Mouse (Mus musculus): ENCODE results near the gene Anapc15-ps. TPM values are rescaled to one million over a fixed set of nuclear protein-coding genes. Genes with fewer than 3 reads are reported as not detected.

Gene Anapc15-ps
- polyA plus RNA-seq, 1 experiment = not detected

- Histone ChIP-seq H3K9me3 (ENCODE audit: control insufficient read depth, low read length) (no peaks in the 10 kb centered on the region; the same call in 1 of the 2 replicates), H3K4me1 (ENCODE audit: control insufficient read depth) (peaks cover 4% of the 10 kb centered on the region; the same call in 1 of the 2 replicates)
- TF ChIP-seq TAL1 (IDR thresholded peaks at IDR 0.05; ENCODE audit: low read length) = no peak
- no peak for TF ChIP-seq GATA1 (IDR thresholded peaks at IDR 0.05; ENCODE audit: low read length)
Measured at GRCm38 (mm10) chr10:95684250-95684649, 11.0 kb upstream of the Anapc15-ps start.

GRCm38 (mm10) chr10:95683735-95684134 lies 10.5 kb upstream of the Anapc15-ps start:
- TF ChIP-seq TAL1 (IDR thresholded peaks at IDR 0.05; ENCODE audit: low read length) (no peak), GATA1 (IDR thresholded peaks at IDR 0.05; ENCODE audit: low read length) (no peak)
- Histone ChIP-seq H3K4me1 (ENCODE audit: control insufficient read depth) (peaks cover 4% of the 10 kb centered on the region; the same call in 1 of the 2 replicates), H3K9me3 (ENCODE audit: control insufficient read depth, low read length) (no peaks in the 10 kb centered on the region; the same call in 1 of the 2 replicates), H3K36me3 (ENCODE audit: control insufficient read depth) (no peaks in the 10 kb centered on the region), H3K4me3 (replicated peaks) (no peak overlapping the region), H3K27me3 (ENCODE audit: control insufficient read depth) (peaks cover 15% of the 10 kb centered on the region)

More at GRCm38 (mm10) chr10:95684250-95684649, 11.0 kb upstream of the Anapc15-ps start:
- Histone ChIP-seq H3K27me3 (ENCODE audit: control insufficient read depth) (peaks cover 10% of the 10 kb centered on the region), H3K36me3 (ENCODE audit: control insufficient read depth) (no peaks in the 10 kb centered on the region), H3K4me3 (replicated peaks) (no peak overlapping the region)

- H3K9me3 ChIP-seq (ENCODE audit: control insufficient read depth, low read length) = no peaks in the 10 kb centered on the region; the same call in 1 of the 2 replicates
- no peak overlapping the region for H3K4me3 ChIP-seq (replicated peaks)
- H3K4me1 ChIP-seq (ENCODE audit: control insufficient read depth) = peaks cover 7% of the 10 kb centered on the region
- no peaks in the 10 kb centered on the region for H3K36me3 ChIP-seq (ENCODE audit: control insufficient read depth)
- no peak for TF ChIP-seq TAL1 (IDR thresholded peaks at IDR 0.05; ENCODE audit: low read length)
- no peak for TF ChIP-seq GATA1 (IDR thresholded peaks at IDR 0.05; ENCODE audit: low read length)
- peaks cover 22% of the 10 kb centered on the region for H3K27me3 ChIP-seq (ENCODE audit: control insufficient read depth)
Measured at GRCm38 (mm10) chr10:95682964-95683363, 9.7 kb upstream of the Anapc15-ps start.

- Histone ChIP-seq H3K36me3 (ENCODE audit: control insufficient read depth) (no peaks in the 10 kb centered on the region), H3K27me3 (ENCODE audit: control insufficient read depth) (peaks cover 27% of the 10 kb centered on the region), H3K9me3 (ENCODE audit: control insufficient read depth, low read length) (no peaks in the 10 kb centered on the region; the same call in 1 of the 2 replicates), H3K4me1 (ENCODE audit: control insufficient read depth) (peaks cover 14% of the 10 kb centered on the region), H3K4me3 (replicated peaks) (no peak overlapping the region)
- TF ChIP-seq TAL1 (IDR thresholded peaks at IDR 0.05; ENCODE audit: low read length) (no peak), GATA1 (IDR thresholded peaks at IDR 0.05; ENCODE audit: low read length) (no peak)
Measured at GRCm38 (mm10) chr10:95682091-95682740, 9.0 kb upstream of the Anapc15-ps start.

GRCm38 (mm10) chr10:95681481-95681880 lies 8.2 kb upstream of the Anapc15-ps start:
- Histone ChIP-seq H3K36me3 (ENCODE audit: control insufficient read depth) (no peaks in the 10 kb centered on the region), H3K27me3 (ENCODE audit: control insufficient read depth) (peaks cover 27% of the 10 kb centered on the region), H3K9me3 (ENCODE audit: control insufficient read depth, low read length) (no peaks in the 10 kb centered on the region; the same call in 1 of the 2 replicates), H3K4me3 (replicated peaks) (no peak overlapping the region), H3K4me1 (ENCODE audit: control insufficient read depth) (peaks cover 20% of the 10 kb centered on the region)
- TF ChIP-seq GATA1 (IDR thresholded peaks at IDR 0.05; ENCODE audit: low read length) (no peak), TAL1 (IDR thresholded peaks at IDR 0.05; ENCODE audit: low read length) (no peak)

GRCm38 (mm10) chr10:95681058-95681440 lies 7.8 kb upstream of the Anapc15-ps start:
- TF ChIP-seq TAL1 (IDR thresholded peaks at IDR 0.05; ENCODE audit: low read length) (no peak), GATA1 (IDR thresholded peaks at IDR 0.05; ENCODE audit: low read length) (no peak)
- no peaks in the 10 kb centered on the region for H3K36me3 ChIP-seq (ENCODE audit: control insufficient read depth)
- peaks cover 21% of the 10 kb centered on the region for H3K4me1 ChIP-seq (ENCODE audit: control insufficient read depth)
- no peaks in the 10 kb centered on the region; the same call in 1 of the 2 replicates for H3K9me3 ChIP-seq (ENCODE audit: control insufficient read depth, low read length)
- peaks cover 27% of the 10 kb centered on the region for H3K27me3 ChIP-seq (ENCODE audit: control insufficient read depth)
- H3K4me3 ChIP-seq (replicated peaks) = peak overlapping the region; percentile 43

GRCm38 (mm10) chr10:95680153-95681057 lies 7.2 kb upstream of the Anapc15-ps start:
- Histone ChIP-seq H3K36me3 (ENCODE audit: control insufficient read depth) (no peaks in the 10 kb centered on the region), H3K4me1 (ENCODE audit: control insufficient read depth) (peaks cover 21% of the 10 kb centered on the region), H3K27me3 (ENCODE audit: control insufficient read depth) (peaks cover 27% of the 10 kb centered on the region), H3K9me3 (ENCODE audit: control insufficient read depth, low read length) (no peaks in the 10 kb centered on the region; the same call in 1 of the 2 replicates), H3K4me3 (replicated peaks) (peak overlapping the region; percentile 43)
- no peak for TF ChIP-seq TAL1 (IDR thresholded peaks at IDR 0.05; ENCODE audit: low read length)
- TF ChIP-seq GATA1 (IDR thresholded peaks at IDR 0.05; ENCODE audit: low read length) = no peak

- Histone ChIP-seq H3K36me3 (ENCODE audit: control insufficient read depth) (no peaks in the 10 kb centered on the region), H3K4me3 (replicated peaks) (no peak overlapping the region), H3K27me3 (ENCODE audit: control insufficient read depth) (peaks cover 27% of the 10 kb centered on the region), H3K4me1 (ENCODE audit: control insufficient read depth) (peaks cover 21% of the 10 kb centered on the region), H3K9me3 (ENCODE audit: control insufficient read depth, low read length) (no peaks in the 10 kb centered on the region; the same call in 1 of the 2 replicates)
- TF ChIP-seq GATA1 (IDR thresholded peaks at IDR 0.05; ENCODE audit: low read length) (no peak), TAL1 (IDR thresholded peaks at IDR 0.05; ENCODE audit: low read length) (no peak)
Measured at GRCm38 (mm10) chr10:95679131-95679530, 5.9 kb upstream of the Anapc15-ps start.

- no peaks in the 10 kb centered on the region; the same call in 1 of the 2 replicates for H3K9me3 ChIP-seq (ENCODE audit: control insufficient read depth, low read length)
- no peaks in the 10 kb centered on the region for H3K36me3 ChIP-seq (ENCODE audit: control insufficient read depth)
- TF ChIP-seq GATA1 (IDR thresholded peaks at IDR 0.05; ENCODE audit: low read length) = no peak
- no peak for TF ChIP-seq TAL1 (IDR thresholded peaks at IDR 0.05; ENCODE audit: low read length)
- peaks cover 21% of the 10 kb centered on the region for H3K4me1 ChIP-seq (ENCODE audit: control insufficient read depth)
- no peak overlapping the region for H3K4me3 ChIP-seq (replicated peaks)
- peaks cover 27% of the 10 kb centered on the region for H3K27me3 ChIP-seq (ENCODE audit: control insufficient read depth)
Measured at GRCm38 (mm10) chr10:95678661-95679060, 5.4 kb upstream of the Anapc15-ps start.

Measured in erythroblast, embryonic 14.5 days (primary cell).